Mouse (Mus musculus) cerebellum, adult 8-10 months (tissue): Measurements from ENCODE around the gene Nudt9.
"Not testable (repeated sequence)": the region's sequence is repeated elsewhere in the genome, so short reads cannot be mapped to it uniquely, and the experiment has no call there.

Experiments used
- DNase-seq: peaks from one replicate; pipeline ENCODE4 v3.0.0; 2022

Nudt9 gene

DNA sequence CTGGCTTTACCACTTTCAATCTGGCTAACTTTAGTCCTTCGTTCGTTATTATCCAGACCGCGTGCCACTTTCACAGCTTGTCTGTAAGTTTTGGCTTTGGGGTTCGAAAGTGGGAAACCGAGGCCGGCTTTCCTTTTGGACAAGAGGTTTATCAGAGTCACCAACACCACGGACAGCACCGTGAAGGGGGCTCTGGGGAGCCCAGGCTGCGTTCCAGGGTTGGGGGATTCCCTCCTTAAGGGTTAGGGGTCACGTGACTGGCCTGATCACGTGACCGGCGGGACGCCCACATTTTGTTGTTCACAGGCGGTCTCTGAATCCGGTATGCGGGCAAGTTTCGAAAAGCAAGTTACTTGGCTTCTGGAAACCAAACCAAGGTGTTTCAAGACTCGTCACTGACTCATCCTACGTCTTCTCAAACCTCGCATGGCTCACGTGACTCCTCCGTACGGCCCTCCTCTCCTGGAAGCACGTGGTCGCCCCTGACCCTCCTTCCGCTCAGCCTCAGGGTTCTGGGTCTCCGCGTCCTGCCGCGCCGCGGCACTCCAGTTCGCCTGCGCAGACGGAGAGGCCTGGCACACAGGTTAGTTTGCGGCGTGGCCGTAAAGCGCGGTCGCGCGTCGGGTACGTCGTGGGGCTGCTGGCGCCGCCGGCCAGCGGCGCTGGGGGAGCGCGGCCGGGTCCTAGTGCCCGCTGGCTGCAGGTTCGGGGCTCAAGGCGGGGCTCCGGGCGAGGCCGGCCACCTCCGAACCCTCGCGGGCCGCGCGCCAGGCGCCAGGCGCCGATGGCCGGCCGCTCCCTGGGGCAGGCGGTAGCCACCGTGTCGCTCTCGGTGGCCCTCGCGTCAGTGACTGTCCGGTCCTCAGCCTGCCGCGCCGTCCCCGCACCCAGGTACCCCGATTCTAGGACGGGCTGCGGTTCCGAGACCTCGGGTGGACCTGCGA, at the start of gene Nudt9:
Gene Nudt9 (plus strand): TSS at position 51 of the 944 bp plus-strand sequence.
- DNase-seq = peak; percentile 94

DNA sequence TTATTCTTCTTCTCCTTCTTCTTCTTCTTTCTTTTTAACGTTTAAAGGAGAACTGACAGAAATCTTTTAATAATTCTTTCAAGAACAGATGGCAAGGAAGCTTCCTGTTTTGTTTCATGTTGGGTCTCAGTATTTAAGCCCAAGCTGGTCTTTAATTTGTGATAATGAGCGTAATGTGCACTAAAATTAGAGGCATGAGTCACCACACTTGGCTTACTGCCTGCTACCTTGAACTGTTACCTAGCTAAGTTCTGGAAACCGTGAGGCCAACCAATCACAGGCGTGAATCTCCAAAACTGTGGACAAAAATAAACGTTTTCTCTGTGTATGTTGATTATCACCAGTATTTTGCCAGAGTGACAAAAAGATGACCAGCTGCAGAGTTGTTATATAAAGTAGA, 47.4 kb upstream of the Nudt9 start:
- peak; percentile 69 for DNase-seq

DNA sequence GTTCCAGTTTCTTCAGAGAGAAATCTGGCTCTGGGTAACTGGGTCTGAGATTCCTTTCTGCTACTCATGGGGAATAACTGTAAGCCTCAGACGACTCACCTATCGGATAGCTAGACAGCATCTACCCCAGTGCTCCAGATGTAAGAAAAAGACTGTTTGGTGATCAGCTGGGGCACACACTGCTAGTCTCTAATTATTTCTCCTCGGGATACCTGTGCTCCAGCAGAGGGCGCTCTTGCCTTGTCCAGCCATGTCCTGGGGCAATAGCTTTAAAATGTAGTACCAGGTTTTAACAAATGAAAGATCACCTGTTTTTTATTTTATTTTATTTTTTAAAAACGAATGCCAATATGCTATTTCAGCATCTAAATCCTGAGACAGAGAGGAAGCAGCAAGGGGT, 46.4 kb upstream of the Nudt9 start:
- DNase-seq = peak; percentile 79

DNA sequence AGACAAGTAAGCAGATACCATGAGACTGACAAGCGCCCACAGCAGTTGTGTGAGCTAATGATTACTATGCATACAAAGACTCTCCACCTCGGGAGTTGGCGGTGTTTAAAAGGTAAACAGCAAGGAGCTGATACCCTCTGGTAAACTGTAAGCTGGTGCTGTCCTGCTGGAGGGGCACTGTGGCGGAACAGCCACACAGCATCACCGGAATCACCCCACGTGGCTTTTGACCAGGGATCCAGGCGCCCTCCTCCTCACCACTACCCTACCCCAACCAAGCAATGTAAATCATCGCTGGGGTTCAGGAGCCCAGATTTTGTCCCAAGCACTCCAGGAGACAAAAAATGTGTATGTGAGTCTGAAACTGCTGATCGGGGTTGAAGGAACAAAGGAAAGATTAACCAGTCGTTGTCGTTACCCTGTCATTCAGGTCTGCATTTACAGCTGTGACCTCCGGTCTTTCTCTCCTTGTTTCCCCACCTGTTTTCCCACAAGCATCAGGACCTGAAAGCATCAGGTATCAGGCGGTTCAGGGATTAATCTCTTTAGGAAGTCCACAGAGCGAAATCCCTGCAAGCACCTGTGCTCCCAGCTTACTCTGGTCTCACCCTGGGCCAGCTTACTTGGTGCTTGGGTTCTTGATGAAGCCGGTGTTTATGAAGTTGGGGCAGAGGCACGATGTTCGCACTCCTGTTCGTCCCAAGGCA, 43.4 kb upstream of the Nudt9 start:
- no peak for DNase-seq

DNA sequence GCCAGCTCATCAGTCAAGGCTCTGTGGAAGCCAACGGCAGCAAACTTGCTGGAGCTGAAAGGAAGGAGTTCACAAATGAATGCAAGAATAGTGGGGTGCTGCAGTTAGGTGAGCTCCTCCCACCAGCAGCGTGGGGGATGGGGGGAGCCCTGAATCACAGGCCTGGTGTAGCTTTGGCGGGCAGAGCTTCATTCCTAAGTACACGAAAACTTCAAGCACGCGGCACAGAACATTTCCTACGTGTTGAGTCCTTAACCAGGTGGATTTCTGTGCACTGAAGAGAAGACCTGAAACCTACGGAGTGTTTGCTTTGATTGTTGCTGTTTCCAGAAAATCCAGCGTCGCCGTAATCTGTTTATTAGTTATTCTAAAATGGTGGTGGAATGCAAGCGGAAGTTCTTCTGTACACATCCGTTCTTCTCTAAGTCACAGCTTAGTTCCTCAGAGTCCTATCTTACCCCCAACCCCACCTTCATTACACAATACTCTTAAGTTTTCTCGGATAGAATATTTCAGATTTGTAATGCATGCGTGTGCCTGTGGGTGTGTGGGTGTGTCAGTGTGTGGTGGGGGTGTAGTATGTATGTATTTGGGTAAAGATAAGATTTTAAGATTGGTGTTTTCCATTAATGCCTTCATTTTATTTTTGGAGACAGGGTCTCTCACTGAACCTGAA, 42.7 kb upstream of the Nudt9 start:
- no peak for DNase-seq

DNA sequence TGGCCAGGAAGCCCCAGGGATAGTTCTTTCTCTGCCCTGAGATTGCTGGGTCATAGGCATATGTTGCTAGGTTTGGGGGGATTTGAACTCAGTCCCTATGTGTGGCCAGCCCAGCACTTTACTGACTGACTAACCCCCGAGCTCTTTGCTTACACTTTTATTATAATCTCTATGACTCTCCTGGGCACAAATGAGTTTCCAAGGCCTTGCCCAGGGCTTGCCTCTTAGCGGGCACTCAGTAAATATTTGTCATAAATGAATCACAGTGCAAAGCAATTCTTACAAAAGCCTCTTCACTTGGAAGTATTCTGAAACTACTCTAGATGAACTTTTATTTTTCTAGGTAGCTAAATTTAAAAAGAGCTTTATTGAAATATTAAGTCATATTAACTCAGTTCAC, 42.2 kb upstream of the Nudt9 start:
- no peak for DNase-seq

DNA sequence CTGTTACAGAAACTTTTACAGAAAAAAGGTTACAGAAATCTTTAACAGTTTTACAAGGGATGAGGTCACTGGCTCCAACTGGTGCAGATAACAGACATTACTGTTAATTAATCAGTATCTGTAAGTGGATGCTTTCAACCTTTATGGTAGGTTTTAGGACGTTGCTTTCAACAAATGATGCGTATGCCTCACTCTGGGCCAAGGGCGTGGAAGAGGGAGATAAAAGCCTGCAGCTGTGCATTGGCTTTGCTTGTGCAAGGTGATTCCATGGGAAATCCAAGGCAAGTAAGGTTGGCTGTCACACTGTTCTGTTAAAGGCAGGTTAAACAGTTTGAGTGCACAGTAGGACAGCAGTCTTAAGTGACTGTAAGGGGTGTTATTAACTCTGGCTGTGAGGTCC, 39.3 kb upstream of the Nudt9 start:
- no peak for DNase-seq

DNA sequence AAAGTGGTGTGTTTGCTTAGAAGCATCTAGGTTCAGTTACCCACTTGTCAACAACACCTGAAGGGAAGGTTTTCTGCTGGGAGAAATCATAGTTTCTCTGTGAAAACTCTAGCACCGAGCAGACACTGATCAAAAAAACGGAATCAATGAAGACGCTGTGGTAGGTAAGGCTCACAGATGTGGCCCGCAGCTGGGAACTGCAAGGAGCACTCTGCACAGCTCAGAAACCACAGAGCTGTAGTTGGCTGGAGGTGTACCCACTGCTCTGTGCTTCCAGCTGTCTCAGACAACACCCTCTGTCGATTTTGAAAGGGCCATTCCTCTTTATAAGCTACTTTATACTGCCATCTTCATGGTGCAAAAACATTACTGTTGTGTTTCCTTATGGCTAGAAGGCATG, 38.3 kb upstream of the Nudt9 start:
- DNase-seq = no peak

DNA sequence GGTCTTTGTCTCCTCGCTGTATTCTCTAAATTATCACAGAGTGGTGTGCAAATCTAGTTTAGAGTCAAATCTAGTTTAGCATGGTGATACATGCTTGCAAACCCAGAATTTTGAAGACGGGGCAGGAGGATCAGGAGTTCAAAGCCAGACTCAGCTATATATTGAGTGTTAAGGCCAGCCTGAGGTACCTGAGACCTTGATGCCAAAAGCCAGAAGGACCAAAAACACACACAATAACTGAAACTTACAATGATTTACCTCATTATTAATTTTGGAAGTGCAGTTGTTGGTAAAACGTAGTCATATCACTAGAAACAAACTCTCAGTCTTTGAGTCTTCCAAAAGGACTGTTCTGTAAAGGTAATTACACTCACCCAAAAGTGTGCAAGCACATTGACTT, 36.7 kb upstream of the Nudt9 start:
- DNase-seq = no peak

DNA sequence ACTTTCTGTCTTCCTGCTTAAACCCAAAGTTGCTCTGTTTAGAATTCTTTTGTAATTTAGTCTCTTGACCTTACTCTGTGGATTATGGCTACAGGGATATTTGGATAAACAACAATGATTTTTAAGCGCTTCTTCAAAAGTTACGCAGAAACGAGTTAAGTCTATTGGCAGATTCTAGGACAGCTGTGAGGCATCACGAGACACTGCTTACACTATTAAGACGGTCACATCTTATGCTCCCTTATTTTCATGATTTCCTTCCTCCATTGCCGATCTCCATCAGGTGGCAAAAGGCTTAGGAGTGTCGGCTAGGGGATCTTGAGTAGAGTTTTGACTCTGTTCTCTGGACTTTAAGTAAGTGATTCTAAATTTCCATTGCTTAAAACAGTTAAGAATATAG, 35.8 kb upstream of the Nudt9 start:
- no peak for DNase-seq

DNA sequence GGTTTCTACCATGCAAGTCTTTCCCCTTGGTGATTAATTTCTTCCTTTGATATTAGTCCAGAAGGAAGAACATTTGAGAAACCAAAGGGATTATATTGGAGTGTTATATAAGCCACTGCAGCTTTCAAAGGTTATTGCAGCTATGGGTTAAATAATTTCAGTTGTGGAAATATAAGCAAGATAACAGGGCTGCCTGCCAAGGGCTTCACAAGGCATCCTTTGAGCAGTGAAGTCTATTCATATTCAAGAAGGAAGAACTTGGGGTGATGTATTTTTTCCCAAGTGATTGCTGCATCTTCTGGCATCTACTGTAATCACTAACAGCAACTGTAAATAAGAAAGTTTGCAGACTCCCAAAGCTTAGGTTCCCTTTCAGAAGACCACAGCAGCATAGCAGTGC, 34.7 kb upstream of the Nudt9 start:
- DNase-seq = no peak

DNA sequence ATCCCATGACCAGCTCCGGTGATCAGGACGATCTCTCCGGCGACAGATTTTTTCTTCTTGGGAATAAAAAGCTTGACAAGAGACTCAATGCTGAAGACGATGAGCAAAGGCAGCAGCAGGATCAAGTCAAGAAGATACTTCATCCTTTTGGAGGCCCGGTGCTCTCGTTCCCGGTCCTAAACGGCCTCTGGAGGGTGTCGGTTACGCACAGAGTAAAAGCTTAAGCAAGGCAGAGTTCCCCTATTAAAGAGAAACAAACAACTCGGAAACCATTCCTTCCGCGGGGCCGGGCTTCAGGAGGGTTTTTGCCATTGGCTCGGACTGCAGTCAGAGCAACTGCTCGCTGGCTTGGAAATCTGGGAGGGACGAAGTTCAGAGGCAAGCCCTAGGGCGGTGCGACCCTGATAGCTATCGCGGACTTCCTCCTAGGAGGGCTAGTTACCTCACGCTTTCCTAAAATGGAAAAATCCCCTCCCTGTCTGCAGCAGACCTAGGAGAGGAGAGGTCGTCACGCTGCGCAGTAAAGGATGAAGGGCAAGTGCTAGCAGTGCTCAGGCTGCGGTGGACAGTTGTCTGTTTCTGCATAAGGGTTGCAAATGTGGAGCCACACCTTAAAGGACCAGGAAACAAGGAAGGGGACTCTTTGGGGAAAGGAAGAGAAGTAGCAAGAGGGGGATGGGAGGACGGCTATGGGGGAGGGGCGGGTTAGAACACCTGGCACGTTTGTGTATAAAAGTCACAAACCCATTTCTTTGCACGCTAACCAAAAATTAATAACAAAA, 24.3 kb upstream of the Nudt9 start, which contains the start of gene Hsd17b11:
Gene Hsd17b11 (minus strand): TSS at position 323 of the 782 bp plus-strand sequence.
- DNase-seq = peak; percentile 53

DNA sequence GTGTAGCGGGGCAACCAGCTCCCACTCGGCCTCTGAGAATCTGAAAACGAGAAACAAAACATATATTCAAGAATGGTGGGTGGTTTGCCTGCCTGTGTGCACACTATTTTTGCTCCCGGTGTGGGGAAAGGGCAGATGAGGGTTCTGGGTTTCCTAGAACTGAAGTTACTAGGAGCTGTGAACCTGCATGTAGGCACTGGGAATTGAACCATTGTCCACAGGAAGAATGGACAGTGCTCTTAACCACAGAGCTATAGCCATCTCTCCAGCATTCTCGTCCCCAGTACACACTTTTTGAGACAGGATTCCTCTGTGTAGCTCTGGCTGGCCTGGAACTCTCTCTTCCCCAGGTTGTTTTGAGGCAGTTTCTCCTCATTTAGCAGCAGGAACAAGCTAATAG, 23.5 kb upstream of the Nudt9 start:
- DNase-seq = no peak

DNA sequence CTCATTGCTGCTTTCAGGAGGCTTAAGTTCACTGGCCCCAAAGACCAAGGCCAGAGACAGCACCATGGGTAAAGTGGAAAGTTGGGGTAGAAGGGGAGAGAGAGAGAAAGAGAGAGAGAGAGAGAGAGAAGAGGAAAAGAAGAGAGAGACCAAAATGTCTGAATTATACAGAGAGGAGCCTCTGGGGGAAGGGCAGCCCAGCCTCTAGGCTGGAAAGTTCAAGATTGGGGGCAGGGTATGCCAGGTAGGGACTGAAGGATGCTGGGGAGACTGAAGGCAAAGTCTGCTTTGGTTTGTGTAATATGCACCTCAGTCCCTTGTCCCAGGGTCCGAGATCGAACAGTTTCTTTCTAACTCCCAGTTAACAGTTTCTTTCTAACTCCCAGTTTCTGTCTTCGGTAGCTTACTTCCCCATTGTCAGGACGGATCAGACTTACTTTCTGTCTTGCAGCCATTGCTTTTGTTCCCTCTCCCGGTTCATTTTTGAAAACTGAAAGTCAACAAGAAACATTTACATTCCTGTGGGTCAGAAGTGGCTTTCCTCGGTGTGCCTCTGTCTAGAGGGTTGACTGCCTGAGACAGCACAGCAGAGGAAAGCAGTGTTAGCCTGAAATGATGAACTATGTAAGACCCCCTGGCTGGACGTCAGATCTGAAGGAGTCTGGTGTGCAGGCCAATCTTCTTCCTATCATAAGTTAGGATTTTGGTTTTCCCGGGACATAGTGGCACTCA, 22.7 kb upstream of the Nudt9 start:
- DNase-seq = no peak

DNA sequence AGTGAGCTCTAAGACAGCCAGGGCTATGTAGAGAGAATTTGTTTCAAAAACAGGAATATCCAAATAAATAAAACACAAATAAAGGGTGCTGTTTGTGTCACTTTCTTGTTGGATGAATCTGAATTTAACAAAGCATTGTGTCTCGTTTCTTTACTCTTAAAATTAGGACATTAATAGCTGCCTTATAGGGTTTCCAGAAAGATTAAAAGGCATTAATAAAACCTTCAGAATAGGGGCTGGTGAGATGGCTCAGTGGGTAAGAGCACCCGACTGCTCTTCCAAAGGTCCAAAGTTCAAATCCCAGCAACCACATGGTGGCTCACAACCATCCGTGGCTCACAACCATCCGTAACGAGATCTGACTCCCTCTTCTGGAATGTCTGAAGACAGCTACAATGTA, 21.9 kb upstream of the Nudt9 start:
- not testable (repeated sequence) for DNase-seq

DNA sequence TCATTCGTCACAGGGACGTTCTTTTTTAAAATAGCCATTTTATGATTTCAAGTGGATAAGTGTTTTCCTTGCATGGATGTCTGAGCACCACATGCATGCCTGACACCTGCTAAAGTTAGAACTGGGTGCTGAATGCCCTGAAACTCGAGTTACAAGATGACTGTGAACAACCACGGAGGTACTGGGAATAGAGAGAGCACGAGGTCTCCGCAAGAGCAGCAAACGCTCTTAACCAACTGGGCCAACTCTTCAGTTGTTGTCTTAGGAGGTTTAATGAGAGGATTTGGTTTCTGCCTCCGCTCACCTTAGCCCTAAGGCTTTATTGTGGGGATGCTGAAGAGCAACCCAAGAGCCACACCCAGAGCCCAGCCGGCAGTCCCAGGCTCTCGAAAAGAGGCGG, 21.3 kb upstream of the Nudt9 start:
- no peak for DNase-seq

DNA sequence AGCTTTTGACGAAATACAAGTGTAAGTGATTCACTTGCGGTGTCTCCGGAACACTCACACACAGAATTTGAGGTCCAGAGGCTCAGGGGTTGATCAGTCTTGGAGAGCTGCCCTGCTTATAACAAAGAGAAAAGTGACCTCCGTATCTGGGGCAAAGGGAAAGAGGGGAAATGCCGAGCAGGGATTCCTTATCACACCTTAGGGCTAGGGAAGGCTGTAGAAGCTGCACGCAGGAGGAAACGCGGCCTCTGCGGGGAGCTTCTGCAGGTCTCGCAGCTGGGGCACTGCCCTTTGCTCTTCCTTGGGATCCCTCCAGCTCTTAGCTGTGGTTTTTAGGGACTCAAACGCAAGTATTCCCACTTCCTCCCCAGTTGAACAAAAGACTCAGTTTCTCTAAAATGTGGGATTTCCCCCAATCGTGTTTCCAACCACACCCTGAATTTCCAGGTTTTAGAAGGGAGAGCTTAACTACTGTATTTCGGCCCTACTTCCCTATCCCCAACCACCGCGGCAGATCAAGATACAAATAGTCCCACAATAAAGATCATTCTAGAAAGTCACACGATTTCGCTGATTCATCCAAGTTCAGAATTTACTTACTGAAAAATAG, 20.8 kb upstream of the Nudt9 start:
- no peak for DNase-seq

DNA sequence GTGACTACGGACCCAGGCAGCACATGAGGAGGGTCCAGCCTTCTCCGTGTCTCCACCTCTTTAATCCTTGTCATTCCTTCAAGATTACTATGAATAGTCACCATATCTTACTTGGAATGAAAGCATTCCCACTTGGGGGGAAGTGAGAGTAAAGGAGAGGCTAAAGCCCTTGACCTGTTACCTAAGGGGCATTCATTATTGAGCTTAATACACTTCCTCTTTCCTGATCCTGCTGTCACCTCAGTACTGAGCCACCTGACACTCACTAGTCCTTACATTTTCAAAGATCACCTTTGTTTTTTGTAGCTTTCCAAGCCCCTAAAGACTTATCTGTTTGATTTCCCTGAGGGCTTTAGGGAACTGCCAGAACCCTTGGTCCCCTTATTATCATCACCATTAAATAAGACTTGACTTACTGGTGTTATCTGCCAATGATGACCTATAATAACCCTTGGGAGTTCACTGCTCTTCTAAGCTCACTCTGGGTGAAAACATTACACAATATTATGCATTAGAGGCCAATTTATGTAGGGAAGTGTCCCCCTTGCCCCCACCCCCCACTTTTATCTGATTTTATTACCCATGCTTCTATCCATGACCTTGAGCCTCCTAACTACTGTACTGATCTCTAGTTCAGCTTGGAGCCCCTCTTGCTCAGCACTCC, 13.5 kb upstream of the Nudt9 start:
- no peak for DNase-seq

DNA sequence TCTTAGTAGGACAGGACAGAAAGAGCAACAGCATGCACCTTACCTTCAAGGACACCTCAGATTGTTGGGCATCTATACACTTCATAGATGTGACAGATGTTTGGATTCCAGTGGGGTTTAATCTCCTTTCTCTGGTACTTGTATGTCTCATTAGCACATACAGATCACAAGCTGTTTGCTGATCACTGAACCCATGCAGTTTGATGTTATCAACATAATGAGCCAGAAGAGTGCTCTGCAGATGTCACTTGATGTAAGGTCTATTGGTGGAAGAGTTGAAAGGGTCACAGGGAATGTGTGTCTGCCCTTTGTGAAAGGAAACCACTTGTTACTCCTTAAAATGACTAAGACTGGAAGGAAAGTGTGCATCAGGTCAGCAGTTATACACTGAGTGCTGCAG, 11.0 kb upstream of the Nudt9 start:
- no peak for DNase-seq

DNA sequence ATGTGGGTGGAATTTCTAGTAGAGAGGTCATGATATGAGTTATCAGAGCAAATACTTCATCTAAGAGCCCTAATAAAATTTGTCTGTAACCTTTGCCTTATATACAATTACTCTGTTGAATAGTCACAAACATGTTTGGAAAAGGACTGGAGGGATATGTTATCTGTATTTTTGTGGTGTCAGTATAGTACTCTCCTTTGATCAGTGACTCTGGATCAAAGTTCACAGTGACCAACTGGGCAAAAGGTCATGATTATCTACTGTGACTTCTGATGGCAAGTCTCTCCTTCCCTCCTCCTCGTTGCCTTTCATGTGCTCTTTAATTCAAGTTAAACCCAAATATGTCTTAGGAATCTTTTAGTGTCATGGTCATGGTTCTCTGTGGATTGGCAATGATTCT, 10.3 kb upstream of the Nudt9 start:
- no peak for DNase-seq

DNA sequence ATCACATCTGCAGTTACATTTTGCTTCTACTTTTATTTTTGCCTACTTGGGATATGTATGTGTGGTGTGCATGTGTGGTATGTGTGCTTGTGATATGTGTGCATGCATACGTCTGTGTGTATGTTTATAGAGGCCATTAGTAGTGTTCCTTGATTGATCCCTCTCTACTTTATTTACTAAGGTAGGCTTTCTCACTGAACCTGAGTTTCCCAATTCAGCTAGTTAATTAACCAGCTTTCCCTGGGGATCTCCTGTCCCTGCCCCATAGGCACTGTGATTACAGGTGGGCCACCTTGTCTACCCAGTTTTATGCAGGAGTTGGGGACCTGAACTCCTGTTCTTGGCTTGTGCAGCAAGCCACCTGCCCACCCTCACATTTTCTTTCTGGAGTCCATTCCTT, 9.4 kb upstream of the Nudt9 start:
- DNase-seq = no peak
